Mouse (Mus musculus): ENCODE data around the gene Tspyl3.

- TF ChIP-seq CTCF (IDR thresholded peaks at IDR 0.05; ENCODE audit: insufficient read depth, low read depth, low read length) (no peak), POLR2A (IDR thresholded peaks at IDR 0.05; ENCODE audit: insufficient read depth, low read depth, low read length) (no peak)
These were observed 3.3 kb upstream of the Tspyl3 start for GRCm38 (mm10) chr2:153228523-153228922.
